Mouse (Mus musculus): ENCODE results near the gene Rspry1. TPM values are rescaled to one million over a fixed set of nuclear protein-coding genes. Genes with fewer than 3 reads are reported as not detected.

Rspry1 gene
- total RNA-seq, 2 experiments from 2014 or later: 23.5 to 35.3 TPM

DNA sequence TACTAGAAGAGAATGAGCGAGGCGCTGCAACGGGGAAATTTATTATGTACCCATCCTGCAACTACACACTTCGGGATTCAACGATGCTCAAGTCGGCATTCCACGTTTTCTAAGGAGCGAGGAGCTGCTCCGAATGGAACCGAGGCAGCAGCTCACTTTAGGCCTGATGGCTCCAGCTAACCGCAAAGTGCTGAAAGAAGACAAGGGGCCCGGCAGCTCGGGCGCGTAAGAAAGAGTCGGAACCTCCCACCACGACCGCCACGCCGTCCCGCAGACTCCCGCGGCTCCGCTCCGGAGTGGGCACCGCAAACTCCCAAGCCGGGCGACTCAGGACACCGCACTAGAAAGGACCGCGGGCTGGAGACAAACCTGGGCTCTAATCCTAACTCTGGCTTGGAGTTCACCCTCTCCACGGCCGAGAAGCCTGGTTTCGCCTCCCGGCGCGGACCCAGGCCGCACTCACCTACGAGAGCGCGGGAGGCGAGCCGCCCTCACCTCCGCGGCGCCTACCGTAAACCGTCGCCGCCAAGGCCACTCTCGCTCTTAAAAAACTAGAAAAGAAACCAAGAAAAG, 617 bp upstream of the Rspry1 start:
- peak; percentile 42 for ATAC-seq (replicated peaks; ENCODE audit: low FRiP score, poor library complexity, severe bottlenecking)

GRCm38 (mm10) chr8:94602471-94603131, 864 bp downstream of the Rspry1 start:
- ATAC-seq (replicated peaks; ENCODE audit: low FRiP score, poor library complexity, severe bottlenecking): peak; percentile 11; the same call in 1 of the 2 replicates

DNA sequence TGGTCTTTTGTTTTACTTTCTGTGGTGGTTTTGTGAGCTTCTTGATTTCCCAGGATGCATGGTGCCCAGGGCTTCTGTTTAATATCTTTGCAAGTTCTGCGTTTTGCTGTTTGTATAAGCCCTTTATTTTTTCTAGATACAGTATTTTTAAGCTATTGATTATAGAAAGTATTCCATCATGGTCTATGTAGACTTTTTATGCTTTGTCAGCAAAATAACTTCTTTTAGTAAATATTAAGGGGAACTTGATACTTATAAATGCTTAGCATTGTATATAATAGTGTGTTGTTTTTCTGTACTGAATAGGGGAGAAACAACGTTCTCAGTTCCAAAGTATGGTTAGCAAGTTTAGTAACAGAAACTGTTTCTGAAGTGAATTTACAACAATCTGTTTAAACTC, 2.3 kb downstream of the Rspry1 start:
- ATAC-seq (replicated peaks; ENCODE audit: low FRiP score, poor library complexity, severe bottlenecking): no peak

DNA sequence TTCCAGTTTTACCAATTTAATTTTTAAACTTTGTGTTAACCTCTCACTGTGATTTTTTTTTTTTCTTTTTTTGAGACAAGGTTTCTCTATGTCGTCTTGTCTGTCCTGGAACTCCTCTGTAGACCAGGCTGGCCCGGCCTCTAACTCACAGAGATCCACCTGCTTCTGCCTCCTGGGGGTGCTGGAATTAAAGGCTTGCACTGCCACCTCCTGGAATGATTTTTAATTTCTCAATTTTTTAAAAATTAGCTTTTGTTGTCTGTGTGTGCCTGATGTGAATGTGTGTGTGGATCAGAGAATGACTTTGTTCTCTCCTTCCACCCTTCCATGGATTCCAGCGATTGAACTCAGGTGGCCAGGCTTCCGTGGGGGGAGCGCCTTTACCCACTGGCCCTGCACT, 5.3 kb downstream of the Rspry1 start:
- ATAC-seq (replicated peaks; ENCODE audit: low FRiP score, poor library complexity, severe bottlenecking): no peak

GRCm38 (mm10) chr8:94624885-94625284, 23.1 kb downstream of the Rspry1 start:
- ATAC-seq (replicated peaks; ENCODE audit: low FRiP score, poor library complexity, severe bottlenecking): no peak

DNA sequence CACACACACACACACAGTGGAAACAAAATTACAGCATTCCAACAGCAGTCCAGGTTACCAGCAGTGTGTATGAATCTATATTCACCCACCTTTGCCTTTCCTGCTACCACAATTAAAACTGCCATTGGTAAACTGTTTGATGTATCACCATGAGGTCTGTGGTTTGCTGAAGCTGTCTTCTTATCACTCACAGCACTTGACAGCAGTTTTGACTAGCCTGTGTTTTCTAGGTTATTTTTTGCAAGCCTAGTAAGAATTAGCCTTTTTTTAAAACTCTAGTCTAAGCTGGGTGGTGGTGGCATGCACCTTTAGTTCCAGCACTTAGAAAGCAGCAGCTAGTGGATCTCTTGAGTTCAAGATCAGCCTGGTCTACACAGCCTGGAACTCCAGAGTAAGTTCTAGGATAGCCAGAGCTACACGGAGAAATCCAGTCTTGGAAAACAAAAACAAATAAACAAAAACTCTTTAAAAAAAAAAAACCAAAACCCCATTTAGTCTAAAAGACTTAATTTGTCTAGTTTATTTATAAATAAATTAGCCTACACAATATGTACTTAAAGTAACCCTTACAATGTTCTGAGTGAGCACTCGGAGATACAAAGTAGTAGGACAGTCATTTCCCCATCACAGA, 31.9 kb downstream of the Rspry1 start:
- peak; percentile 58; the same call in 1 of the 2 replicates for ATAC-seq (replicated peaks; ENCODE audit: low FRiP score, poor library complexity, severe bottlenecking)

DNA sequence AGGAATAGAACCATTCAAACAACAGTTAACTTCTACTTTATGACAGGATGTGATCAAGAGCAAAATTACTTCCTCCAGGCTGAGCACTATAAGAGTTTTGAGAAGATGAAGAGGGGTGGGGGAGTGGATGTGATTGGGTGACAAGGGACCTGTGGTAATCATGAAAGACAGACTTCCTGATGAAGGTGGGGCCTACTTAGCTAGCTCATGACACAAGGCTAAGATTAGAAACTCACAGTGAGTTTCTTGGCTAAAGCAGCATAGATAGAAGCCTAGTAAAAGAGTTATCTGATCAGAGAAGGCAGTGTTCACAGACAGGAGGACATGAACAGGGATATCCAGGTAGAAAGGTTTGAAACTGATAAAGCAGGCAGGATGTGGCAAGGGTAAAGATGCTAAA, 32.5 kb downstream of the Rspry1 start:
- peak; percentile 82 for ATAC-seq (replicated peaks; ENCODE audit: low FRiP score, poor library complexity, severe bottlenecking)

GRCm38 (mm10) chr8:94641183-94641582, 39.4 kb downstream of the Rspry1 start:
- ATAC-seq (replicated peaks; ENCODE audit: low FRiP score, poor library complexity, severe bottlenecking): no peak

GRCm38 (mm10) chr8:94641938-94642337, 40.2 kb downstream of the Rspry1 start:
- ATAC-seq (replicated peaks; ENCODE audit: low FRiP score, poor library complexity, severe bottlenecking): no peak

GRCm38 (mm10) chr8:94645202-94645601, 43.5 kb downstream of the Rspry1 start:
- ATAC-seq (replicated peaks; ENCODE audit: low FRiP score, poor library complexity, severe bottlenecking): no peak

DNA sequence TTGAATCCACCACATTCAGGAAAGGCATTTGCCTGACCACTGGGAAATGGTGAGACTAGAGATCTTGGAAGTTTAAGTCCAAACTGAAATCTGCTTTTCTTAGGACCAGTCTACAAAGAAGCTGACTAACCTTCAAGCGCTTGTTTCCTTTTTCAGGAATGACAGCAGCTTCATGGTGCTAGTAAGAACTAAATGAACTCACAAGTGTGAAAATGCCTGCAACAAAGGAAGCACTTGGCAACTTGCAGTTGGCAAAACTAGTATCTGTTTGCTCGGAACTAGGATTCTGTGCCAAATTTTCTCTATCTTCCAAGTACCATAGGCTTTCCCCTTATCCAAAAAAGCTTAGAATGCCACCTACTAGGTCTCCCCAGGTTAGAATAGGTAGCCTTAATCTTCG, 44.4 kb downstream of the Rspry1 start:
- no peak for ATAC-seq (replicated peaks; ENCODE audit: low FRiP score, poor library complexity, severe bottlenecking)

- ATAC-seq (replicated peaks; ENCODE audit: low FRiP score, poor library complexity, severe bottlenecking): no peak
Observed at GRCm38 (mm10) chr8:94649496-94649895, 47.8 kb downstream of the Rspry1 start.

DNA sequence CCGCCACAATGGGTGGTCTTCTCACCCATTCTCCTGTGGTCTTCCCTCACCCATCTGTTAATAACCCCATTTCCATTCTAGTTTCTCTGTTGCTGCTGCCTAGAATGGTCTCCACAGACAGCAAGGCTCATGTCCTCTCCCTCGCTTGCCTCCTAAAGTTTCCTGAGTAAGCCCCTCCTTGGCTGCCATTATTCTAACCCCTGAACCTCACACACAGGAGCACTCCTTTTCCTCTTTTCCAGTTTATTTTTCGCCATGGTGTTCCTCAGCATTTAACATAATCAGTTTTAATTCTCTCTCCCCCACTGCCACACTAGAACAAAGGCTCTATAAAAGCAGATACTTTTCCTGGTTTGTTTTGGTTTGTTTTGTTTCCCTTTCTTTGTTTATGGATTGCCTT, 51.2 kb downstream of the Rspry1 start:
- no peak for ATAC-seq (replicated peaks; ENCODE audit: low FRiP score, poor library complexity, severe bottlenecking)

DNA sequence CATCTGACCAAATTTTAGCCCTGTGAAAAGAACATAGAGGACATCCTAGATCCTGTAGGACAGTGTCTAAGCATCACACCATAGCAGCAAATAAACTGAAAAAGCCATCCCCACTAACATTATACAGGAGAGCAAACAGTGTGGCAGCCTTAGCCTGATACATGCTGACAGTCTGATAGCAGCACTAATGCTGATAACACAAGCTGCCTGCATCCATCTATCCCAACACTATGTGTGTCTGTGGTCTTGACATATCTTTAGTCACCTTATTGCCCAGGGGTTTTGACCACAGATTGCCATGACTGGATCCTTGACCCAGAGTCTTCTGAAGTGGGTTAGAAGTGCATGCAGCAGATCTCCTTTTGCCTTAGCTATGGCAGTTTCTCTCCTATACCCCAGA, 53.3 kb downstream of the Rspry1 start:
- ATAC-seq (replicated peaks; ENCODE audit: low FRiP score, poor library complexity, severe bottlenecking): peak; percentile 67

GRCm38 (mm10) chr8:94658031-94658430, 56.3 kb downstream of the Rspry1 start:
- no peak for ATAC-seq (replicated peaks; ENCODE audit: low FRiP score, poor library complexity, severe bottlenecking)

- ATAC-seq (replicated peaks; ENCODE audit: low FRiP score, poor library complexity, severe bottlenecking): no peak
Observed at GRCm38 (mm10) chr8:94660418-94660817, 58.7 kb downstream of the Rspry1 start.

DNA sequence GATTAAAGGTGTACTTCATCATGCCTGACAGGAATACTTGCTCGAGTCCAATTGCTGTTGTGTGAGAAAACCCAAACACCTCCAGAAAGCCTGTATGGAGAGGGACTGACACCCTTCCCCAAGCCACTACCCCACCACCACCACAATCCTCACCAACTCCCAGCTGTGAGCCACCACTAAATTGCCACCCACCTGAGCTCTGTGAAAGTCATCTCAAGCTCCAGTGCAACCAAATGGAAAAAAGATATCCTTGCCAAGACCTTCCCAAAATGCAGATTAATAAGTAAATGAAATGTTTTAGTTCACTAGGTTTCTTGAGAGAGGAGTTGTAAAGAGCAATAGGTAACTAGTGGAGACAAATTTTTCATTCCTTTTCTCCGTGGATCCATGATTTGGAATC, 63.0 kb downstream of the Rspry1 start:
- no peak for ATAC-seq (replicated peaks; ENCODE audit: low FRiP score, poor library complexity, severe bottlenecking)

DNA sequence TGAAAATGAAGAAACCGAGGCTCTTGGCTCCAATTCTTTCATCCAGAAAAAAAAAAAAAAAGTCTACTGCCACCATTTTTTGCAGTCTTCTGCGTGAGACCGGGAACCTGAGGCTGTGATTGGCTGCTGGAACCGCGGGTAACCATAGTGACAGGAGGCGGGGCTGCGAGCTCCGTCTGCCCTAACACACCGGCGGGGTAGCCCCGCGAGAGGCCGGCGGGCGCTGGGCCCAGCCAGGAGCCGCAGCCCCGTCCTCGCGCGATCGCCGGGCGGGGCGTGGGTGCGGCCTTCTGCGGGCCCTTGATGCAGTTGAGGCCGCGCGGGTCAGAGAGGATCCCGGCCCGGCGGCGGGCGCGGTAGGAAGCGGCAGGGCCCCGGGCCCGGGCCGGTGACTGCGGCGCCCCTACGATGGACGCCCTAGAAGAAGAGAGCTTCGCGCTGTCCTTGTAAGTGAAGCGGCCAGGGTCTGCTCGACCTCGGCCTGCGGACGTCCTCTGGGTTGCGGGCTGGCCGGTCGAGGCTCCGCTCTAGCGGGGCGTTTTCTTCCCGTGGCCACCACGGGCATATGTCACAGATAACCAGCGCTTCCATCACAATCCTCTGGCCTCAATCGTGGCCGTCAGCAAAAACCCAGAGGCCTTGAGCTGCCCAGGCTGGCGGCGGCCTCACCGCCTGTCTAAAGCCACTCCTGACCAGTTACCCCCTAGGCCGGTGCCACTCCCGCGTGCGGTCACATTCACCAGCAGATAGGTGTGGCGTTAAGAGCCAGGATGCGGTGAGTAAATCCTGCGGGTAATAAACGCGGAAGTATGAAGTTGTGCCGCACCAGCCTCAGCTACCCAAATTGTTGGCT, 64.9 kb downstream of the Rspry1 start, which contains the start of gene Arl2bp:
Gene Arl2bp, plus strand, starts transcription at position 145 of the 853 bp plus-strand sequence.
- peak; percentile 99 for ATAC-seq (replicated peaks; ENCODE audit: low FRiP score, poor library complexity, severe bottlenecking)

GRCm38 (mm10) chr8:94674384-94674783, 72.6 kb downstream of the Rspry1 start:
- no peak for ATAC-seq (replicated peaks; ENCODE audit: low FRiP score, poor library complexity, severe bottlenecking)

- ATAC-seq (replicated peaks; ENCODE audit: low FRiP score, poor library complexity, severe bottlenecking): no peak
Observed at GRCm38 (mm10) chr8:94675923-94676322, 74.2 kb downstream of the Rspry1 start.
